In the genomic region with DNA sequence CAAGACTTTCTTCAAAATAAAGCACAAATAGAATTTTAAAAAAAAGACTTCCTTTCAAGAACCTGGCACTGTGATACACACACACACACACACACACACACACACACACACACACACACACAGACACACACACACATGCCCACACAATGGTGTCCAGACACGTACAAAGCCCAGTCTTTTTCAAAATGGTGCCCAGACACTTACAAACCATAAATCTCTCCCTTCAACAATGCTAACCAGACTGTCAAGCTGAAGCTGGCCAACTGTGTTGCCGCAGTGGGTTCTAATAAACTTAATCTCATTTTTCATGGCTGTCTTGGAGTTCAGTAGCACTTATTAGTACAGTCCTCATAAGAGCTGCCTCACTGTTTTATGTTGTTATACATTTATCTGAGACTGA, we compare ENCODE assay signal across 19 mouse cellular contexts.
"Had no signal": no experiment of that assay in that cellular context is flagged by ENCODE, and none has a peak within 500 bp of the region (broad histone marks: within the 10 kb centered on the region; RNA-seq: fewer than 3 reads in every experiment).

No protein-coding gene starts in this region.

- H3K9me3 ChIP-seq: kidney, embryonic 15.5 days; limb, embryonic 12.5 days; limb, embryonic 15.5 days; megakaryocyte, embryonic 14.5 days had no signal

- H3K4me2 ChIP-seq: kidney, embryonic 15.5 days; limb, embryonic 12.5 days; limb, embryonic 15.5 days; liver, embryonic 11.5 days; lung, embryonic 14.5 days; midbrain, embryonic 11.5 days had no signal

- H3K27ac ChIP-seq: kidney, embryonic 15.5 days; limb, embryonic 12.5 days; limb, embryonic 15.5 days; liver, embryonic 14.5 days had no signal

- H3K4me1 ChIP-seq: kidney, embryonic 15.5 days; limb, embryonic 12.5 days; limb, embryonic 15.5 days; megakaryocyte, embryonic 14.5 days had no signal

- H3K9ac ChIP-seq: kidney, embryonic 15.5 days; limb, embryonic 12.5 days; limb, embryonic 15.5 days; liver, embryonic 14.5 days; liver, postnatal 0 days; lung, embryonic 14.5 days had no signal

- ATAC-seq: liver, postnatal 0 days had no signal

- H3K4me3 ChIP-seq: kidney, embryonic 15.5 days; limb, embryonic 12.5 days; limb, embryonic 15.5 days; megakaryocyte, embryonic 14.5 days had no signal

- H3K27me3 ChIP-seq: kidney, embryonic 15.5 days; limb, embryonic 12.5 days; limb, embryonic 15.5 days; megakaryocyte, embryonic 14.5 days had no signal

- H3K36me3 ChIP-seq: kidney, embryonic 15.5 days; limb, embryonic 12.5 days; limb, embryonic 15.5 days had no signal

- DNase-seq: kidney, adult 8-10 months; kidney, postnatal 10 days; kidney, postnatal 36 days; left cerebral cortex, postnatal 4 days; liver, postnatal 0 days; lung, embryonic 14.5 days; lung, postnatal 10 days; lung, postnatal 36 days; midbrain, embryonic 14.5 days; thymus, adult 2 months; thymus, postnatal 14 days; thymus, postnatal 4 days had no signal
